Mouse (Mus musculus) liver, postnatal 0 days (tissue): ENCODE measurements around the gene Sds. TPM values are rescaled to one million over a fixed set of nuclear protein-coding genes. Genes with fewer than 3 reads are reported as not detected.

Experiments used
- ATAC-seq: fragments of 200-750 bp; cut with Nextera tagmentation; 2 replicates; pipeline ENCODE4 v1.8.0; 2017; ENCODE audit warnings: mild to moderate bottlenecking, moderate library complexity
- DNase-seq: peaks from one replicate; pipeline ENCODE4 v3.0.0-alpha.2; 2016
- H3K27ac ChIP-seq: fragments of 300-500 bp; sonication (generic); 2 replicates; pipeline ENCODE4 v1.5.1; 2014; ENCODE audit warnings: antibody characterized with exemption, moderate library complexity, mild to moderate bottlenecking, low read depth
- H3K27me3 ChIP-seq: fragments of 300-500 bp; sonication (generic); 2 replicates; pipeline ENCODE4 v1.6.1; 2014; ENCODE audit warnings: low read length, control low read depth, mixed read lengths; ENCODE audit not compliant: insufficient read depth
- H3K36me3 ChIP-seq: fragments of 300-500 bp; sonication (generic); replicated peaks from 2 replicates; pipeline ENCODE4 v1.6.1; 2014; ENCODE audit warnings: mild to moderate bottlenecking, control low read depth, low read length, moderate library complexity, mixed read lengths; ENCODE audit not compliant: insufficient read depth
- H3K4me1 ChIP-seq: fragments of 300-500 bp; sonication (generic); 2 replicates; pipeline ENCODE4 v1.6.1; 2014; ENCODE audit warnings: antibody characterized with exemption, mild to moderate bottlenecking, control low read depth; ENCODE audit not compliant: insufficient read depth
- H3K4me2 ChIP-seq: fragments of 300-500 bp; sonication (generic); 2 replicates; pipeline ENCODE4 v1.6.1; 2014; ENCODE audit warnings: low read depth, mild to moderate bottlenecking, low read length, moderate library complexity, mixed read lengths
- H3K4me3 ChIP-seq: fragments of 300-500 bp; sonication (generic); 2 replicates; pipeline ENCODE4 v1.5.1; 2014; ENCODE audit warnings: low read depth, low read length
- H3K9ac ChIP-seq: fragments of 300-500 bp; sonication (generic); replicated peaks from 2 replicates; pipeline ENCODE4 v1.6.1; 2014; ENCODE audit warnings: mild to moderate bottlenecking, moderate library complexity
- H3K9me3 ChIP-seq: fragments of 300-500 bp; sonication (generic); 2 replicates; pipeline ENCODE4 v1.6.1; 2016; ENCODE audit warnings: mild to moderate bottlenecking, control low read depth, low read length, mixed read lengths
- CTCF ChIP-seq: sonication (generic); IDR thresholded peaks from 2 replicates; pipeline ENCODE4 v1.5.1; 2016; ENCODE audit warnings: antibody characterized with exemption, low read depth
- EP300 ChIP-seq: IDR thresholded peaks from 2 replicates; pipeline ENCODE4 v1.6.1; 2016; ENCODE audit warnings: antibody characterized with exemption, low read depth, mild to moderate bottlenecking
- WGBS: fragments of 180-500 bp; shearing (Covaris S2); extraction: QIAGEN DNeasy Blood & Tissue Kit; methylation state at CpG from one replicate; pipeline ENCODE4 v1.1.7; 2014; ENCODE audit not compliant: insufficient replicate concordance; 5-methylcytosine and 5-hydroxymethylcytosine counted together
- polyA plus RNA-seq: library from polyadenylated mRNA; unstranded; fragments of >200 nt; fragmentation: Nextera tagmentation; extraction: Ambion mirVana; gene quantifications from 2 replicates; pipeline ENCODE4 v1.2.1, GENCODE M21; 2015

The Sds gene
- polyA plus RNA-seq, 1 experiment from 2014 or later, result 32.5 TPM

DNA sequence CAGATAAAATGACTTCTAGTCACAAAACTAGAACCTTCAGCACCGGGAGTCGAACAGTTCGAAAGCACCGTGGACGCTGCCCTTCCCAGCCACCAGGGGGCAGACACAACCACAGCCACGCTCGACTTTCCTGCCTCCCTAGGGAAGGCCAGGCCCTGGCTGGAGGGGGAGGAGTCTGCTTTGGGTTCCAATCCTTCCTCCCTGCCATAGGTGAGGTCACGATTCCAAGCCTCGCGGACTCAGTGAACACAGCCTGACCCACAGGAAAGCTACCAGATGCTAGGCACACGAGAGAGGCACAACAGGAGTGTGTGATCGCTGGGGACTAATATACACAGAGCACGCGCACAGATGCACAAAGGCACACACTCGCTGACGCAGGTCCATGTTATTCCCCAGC lies 29.0 kb downstream of the Sds start:
- Histone ChIP-seq H3K27me3 (no peaks in the 10 kb centered on the region), H3K9me3 (no peaks in the 10 kb centered on the region), H3K27ac (no peak overlapping the region), H3K4me2 (peak overlapping the region; percentile 16; the same call in 1 of the 2 replicates), H3K4me3 (no peak overlapping the region), H3K36me3 (no peaks in the 10 kb centered on the region), H3K4me1 (peaks cover 24% of the 10 kb centered on the region), H3K9ac (no peak overlapping the region)
- DNase-seq (peak; percentile 79), ATAC-seq (peak; percentile 39)
- TF ChIP-seq CTCF (peak; percentile 97), EP300 (no peak)
- 24% methylated on average over 16 of the region's 16 CpGs for WGBS

DNA sequence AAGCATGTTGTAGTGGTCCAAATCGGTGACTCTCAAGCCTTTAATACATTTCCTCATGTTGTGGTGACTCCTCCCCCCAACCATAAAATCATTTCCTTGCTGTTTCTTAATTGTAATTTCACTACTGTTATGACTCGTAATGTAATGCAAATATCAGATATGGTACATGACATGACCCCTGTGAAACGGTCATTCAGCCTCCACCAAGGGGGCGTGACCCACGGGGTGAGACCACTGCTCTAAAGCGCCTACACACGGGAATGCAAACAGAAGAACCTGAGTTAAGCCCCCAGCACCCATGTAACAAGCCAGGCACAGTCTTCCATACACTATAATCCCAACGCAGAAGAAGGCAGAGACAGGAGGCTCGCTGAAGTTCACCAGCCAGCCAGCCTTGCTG lies 29.5 kb downstream of the Sds start:
- 65% methylated on average over 9 of the region's 9 CpGs for WGBS
- DNase-seq (no peak), ATAC-seq (no peak)
- Histone ChIP-seq H3K9ac (no peak overlapping the region), H3K4me1 (peaks cover 24% of the 10 kb centered on the region), H3K4me2 (no peak overlapping the region), H3K9me3 (no peaks in the 10 kb centered on the region), H3K27me3 (no peaks in the 10 kb centered on the region), H3K27ac (no peak overlapping the region), H3K36me3 (no peaks in the 10 kb centered on the region), H3K4me3 (no peak overlapping the region)
- TF ChIP-seq CTCF, result no peak
- TF ChIP-seq EP300, result no peak

DNA sequence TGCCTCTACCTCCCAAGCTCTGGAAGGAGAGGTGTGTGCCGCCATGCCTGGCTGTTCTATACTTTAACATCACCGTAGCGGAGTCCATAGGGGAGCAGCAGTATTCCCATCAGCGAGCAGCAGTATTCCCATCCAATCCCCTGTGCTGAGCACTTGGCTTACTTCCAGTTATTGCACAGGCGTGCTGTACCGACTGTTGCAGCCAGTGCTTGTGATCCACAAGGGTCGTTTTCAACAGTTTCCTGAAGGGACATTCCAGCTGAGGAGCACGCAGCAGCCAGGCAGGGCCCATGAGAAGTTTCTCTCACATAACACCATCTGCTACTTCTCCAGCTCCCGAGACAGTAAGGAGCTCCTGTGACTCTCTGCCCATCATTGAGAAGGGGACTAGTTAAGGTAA lies 30.2 kb downstream of the Sds start:
- no peak overlapping the region for H3K4me2 ChIP-seq
- no peaks in the 10 kb centered on the region for H3K27me3 ChIP-seq
- no peaks in the 10 kb centered on the region for H3K9me3 ChIP-seq
- TF ChIP-seq CTCF, result no peak
- TF ChIP-seq EP300, result no peak
- peaks cover 26% of the 10 kb centered on the region for H3K4me1 ChIP-seq
- 67% methylated on average over 9 of the region's 9 CpGs for WGBS
- ATAC-seq (no peak), DNase-seq (no peak)
- H3K4me3 ChIP-seq, result no peak overlapping the region
- H3K9ac ChIP-seq, result no peak overlapping the region
- H3K36me3 ChIP-seq, result no peaks in the 10 kb centered on the region
- no peak overlapping the region for H3K27ac ChIP-seq

DNA sequence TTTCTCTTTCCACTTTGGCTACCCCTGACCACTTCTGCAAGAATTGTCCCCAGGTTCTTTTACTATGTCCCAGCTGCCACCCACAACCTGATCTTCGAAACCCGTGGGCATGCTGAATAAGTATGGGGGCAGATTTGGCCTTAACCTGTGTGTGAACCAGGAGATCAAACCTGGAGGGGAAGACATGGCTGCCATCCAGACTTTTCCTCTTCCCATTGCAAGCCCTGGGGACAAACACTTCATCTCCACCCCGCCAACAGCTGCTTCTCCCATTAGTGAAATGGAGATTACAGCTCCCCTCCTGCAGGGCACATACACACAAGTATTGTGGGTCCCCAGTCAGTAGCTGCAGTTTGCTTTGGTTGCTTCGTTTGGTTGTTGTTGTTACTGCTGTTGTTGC lies 31.0 kb downstream of the Sds start:
- no peak overlapping the region for H3K4me2 ChIP-seq
- no peak overlapping the region for H3K4me3 ChIP-seq
- ATAC-seq (no peak), DNase-seq (no peak)
- H3K27ac ChIP-seq, result no peak overlapping the region
- H3K9me3 ChIP-seq, result no peaks in the 10 kb centered on the region
- 70% methylated on average over 4 of the region's 4 CpGs for WGBS
- peaks cover 18% of the 10 kb centered on the region for H3K4me1 ChIP-seq
- TF ChIP-seq EP300, result no peak
- no peak for TF ChIP-seq CTCF
- no peaks in the 10 kb centered on the region for H3K36me3 ChIP-seq
- H3K27me3 ChIP-seq, result no peaks in the 10 kb centered on the region
- H3K9ac ChIP-seq, result no peak overlapping the region

DNA sequence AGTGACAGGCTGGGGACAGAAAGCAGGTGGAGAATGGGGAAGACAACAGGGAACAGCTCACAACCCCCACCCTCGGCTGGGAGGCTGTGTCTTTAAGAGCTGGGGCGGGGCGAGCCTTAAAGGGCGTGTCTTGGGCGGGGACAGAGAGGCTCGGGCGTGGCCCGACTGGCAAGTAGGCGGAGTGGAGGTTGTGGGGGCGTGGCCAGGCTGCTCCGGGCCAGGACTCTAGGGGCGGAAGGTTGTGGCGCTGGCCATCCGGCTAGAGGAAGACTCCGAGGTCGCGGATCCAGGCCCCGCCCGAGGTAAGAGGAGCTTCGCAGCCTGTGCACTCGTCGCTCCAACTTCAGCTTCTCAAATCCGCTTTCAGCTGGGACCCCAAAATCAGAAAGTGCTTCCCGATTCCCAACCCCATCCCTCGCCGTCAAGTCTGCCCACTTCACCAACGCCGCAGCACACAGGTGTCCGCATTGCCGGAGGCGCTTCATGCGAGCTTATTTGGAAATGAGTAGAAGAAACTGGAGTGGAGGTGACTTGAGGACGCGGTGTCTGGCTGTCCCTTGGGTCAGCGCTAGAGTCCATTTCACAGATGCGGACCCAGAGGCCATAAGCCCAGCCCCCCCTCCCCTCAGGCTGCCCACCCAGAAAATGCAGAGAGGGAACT lies 34.8 kb downstream of the Sds start, which contains the start of gene Slc8b1:
Slc8b1 (plus strand) TSS at position 187 of the 661 bp plus-strand sequence.
- WGBS, result under 1% methylated on average over 35 of the region's 36 CpGs
- ATAC-seq (peak; percentile 83), DNase-seq (peak; percentile 97)
- peak within 1 kb of the TSS; percentile 95 for H3K27ac ChIP-seq
- peak within 1 kb of the TSS; percentile 55 for H3K4me3 ChIP-seq
- H3K4me2 ChIP-seq, result peak within 1 kb of the TSS; percentile 68
- no peaks in the 10 kb centered on the region for H3K27me3 ChIP-seq
- H3K4me1 ChIP-seq, result peaks cover 22% of the 10 kb centered on the region
- H3K9ac ChIP-seq, result peak within 1 kb of the TSS; percentile 63
- no peaks in the 10 kb centered on the region for H3K9me3 ChIP-seq
- H3K36me3 ChIP-seq, result no peaks in the 10 kb centered on the region
- peak; percentile 1; the same call in 1 of the 2 replicates for TF ChIP-seq CTCF
- no peak for TF ChIP-seq EP300

GRCm38 (mm10) chr5:120511643-120512220 lies 35.4 kb downstream of the Sds start:
- DNase-seq, result peak; percentile 57
- peak overlapping the region; percentile 95 for H3K27ac ChIP-seq
- peak overlapping the region; percentile 63 for H3K9ac ChIP-seq
- TF ChIP-seq EP300 (no peak), CTCF (no peak)
- H3K4me2 ChIP-seq, result peak overlapping the region; percentile 68
- no peaks in the 10 kb centered on the region for H3K27me3 ChIP-seq
- no peaks in the 10 kb centered on the region for H3K9me3 ChIP-seq
- H3K4me3 ChIP-seq, result peak overlapping the region; percentile 55
- no peak for ATAC-seq
- H3K36me3 ChIP-seq, result no peaks in the 10 kb centered on the region
- 6% methylated on average over 14 of the region's 14 CpGs for WGBS
- peaks cover 27% of the 10 kb centered on the region for H3K4me1 ChIP-seq
